Mouse (Mus musculus): ENCODE data around the gene Cpe.
A peak's percentile ranks its signal among the peaks of the same experiment; 100 is the strongest.

Cpe gene

DNA sequence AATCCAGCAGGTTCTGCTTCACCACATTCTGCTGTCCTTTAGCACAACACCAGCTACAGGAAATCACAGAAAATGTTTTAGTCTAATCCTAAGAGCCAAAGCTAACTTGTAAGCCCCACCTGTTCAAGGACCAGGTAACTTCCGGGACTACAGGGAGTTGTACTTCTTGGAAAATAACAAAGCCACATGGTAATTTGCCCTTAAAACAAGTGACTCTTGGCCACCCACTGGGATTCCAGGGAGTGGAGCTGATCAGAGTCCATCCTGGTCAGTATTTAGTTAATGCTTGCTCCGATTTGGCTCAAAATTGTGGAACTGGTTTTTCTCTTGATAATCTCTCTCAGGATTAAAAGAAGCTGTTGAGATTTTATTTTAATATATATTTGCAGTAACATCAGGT lies 61.1 kb downstream of the Cpe start:
- DNase-seq, result no peak

- peak in 1 of 2 experiments; percentile 49 for DNase-seq
Observed at GRCm38 (mm10) chr8:64629034-64629760, 63.7 kb downstream of the Cpe start.

GRCm38 (mm10) chr8:64628039-64628438 lies 64.8 kb downstream of the Cpe start:
- DNase-seq, result no peak

DNA sequence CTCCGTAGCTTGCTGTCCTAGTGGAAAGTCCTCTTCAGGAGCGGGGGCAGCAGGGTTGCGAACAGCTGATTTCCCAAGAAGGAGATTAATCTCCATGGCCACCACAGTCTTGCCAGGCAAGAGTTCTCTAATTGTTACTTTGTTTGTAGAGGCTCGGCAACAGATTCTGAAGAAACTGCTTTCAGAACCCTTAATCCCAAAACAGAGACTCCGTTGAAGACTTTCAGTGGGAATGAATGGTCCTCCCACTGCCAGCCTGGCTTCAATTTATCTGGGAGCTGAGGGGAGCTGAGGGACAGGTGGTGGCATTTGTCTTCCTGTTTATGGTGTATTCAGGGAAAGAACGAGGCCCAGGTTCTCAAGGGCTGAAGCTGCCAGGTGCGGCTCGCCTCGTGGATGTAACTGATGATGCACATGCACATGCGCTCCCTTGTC lies 68.2 kb downstream of the Cpe start:
- DNase-seq, result peak; percentile 58 to 65

DNA sequence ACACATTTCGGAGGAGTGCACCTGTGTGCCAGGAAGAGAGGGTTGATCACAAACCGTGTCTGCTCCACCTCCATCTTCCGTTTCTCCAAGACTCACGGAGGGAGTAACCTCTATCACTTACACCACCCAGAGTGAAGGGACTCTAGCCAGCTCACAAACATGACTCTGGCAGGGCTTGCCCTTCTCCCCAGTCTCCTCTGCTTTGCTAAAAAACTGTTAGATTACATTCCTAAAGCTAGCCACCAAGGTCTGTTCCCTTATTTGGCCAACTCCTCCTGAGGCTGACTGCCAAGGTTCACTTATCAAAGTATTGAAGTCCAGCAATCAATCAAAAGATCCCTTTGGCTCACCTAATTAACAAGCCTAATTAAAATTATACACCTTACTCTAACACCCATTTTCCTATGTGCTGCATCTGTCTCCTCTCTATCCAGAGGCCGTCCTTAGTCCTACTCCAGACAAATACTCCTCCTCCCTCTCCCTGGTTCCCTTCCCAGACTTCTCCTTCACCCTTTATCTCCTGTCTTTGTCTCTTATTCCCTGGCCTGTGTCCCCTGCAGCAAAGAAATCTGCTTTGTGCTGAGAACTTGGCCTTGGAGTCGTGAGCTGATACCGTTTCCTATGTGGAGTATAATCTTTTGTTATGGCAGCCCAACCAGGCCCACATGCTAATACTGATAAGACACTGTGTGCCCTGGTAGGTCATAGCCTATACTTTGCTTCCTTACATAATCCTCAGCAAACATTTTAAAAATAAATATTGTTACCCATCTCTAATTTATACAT lies 72.3 kb downstream of the Cpe start:
- peak in 1 of 2 experiments; percentile 15 for DNase-seq

GRCm38 (mm10) chr8:64619661-64620060 lies 73.2 kb downstream of the Cpe start:
- peak in 1 of 2 experiments; percentile 13 for DNase-seq

- peak; percentile 67 to 80 for DNase-seq
Observed at GRCm38 (mm10) chr8:64618618-64619017, 74.2 kb downstream of the Cpe start.

DNA sequence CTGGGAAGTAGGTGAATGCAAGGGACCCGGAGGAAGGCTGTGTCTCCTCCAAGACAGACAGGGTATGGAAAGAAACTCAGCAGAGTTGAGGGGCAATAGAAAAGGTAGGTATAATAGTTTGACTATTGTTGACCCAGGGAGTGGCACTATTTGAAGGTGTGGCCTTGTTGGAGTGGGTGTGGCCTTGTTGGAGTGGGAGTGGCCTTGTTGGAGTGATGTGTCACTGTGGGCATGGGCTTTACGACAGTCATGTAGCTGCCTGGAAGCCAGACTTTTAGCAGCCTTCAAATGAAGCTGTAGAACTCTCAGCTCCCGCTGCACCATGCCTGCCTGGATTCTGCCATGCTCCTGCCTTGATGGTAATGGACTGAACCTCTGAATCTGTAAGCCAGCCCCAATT lies 76.3 kb downstream of the Cpe start:
- no peak for DNase-seq

GRCm38 (mm10) chr8:64615459-64615858 lies 77.4 kb downstream of the Cpe start:
- DNase-seq, result no peak

DNA sequence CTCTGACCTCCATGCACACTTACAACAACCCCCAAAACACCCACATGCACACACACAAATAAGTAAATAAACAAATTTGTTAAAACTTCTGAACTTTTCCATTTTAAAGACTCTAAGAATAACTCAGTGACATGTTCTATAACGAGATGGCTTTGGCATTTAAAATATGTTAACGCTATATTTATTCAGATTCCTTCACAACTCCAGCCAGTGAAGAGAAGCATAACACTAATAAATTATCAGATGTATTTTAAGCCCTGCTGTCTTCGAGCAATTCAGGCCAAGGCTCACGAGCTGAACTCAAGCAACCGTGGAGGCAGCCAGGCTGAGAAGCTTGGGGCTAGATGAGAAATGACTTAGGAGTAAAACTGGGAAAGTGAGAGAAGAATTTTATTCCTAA lies 79.2 kb downstream of the Cpe start:
- DNase-seq, result no peak

- DNase-seq, result no peak
Observed at GRCm38 (mm10) chr8:64611210-64611974, 81.5 kb downstream of the Cpe start.

GRCm38 (mm10) chr8:64608931-64609330 lies 83.9 kb downstream of the Cpe start:
- no peak for DNase-seq

- no peak for DNase-seq
Observed at GRCm38 (mm10) chr8:64606015-64606414, 86.8 kb downstream of the Cpe start.

DNA sequence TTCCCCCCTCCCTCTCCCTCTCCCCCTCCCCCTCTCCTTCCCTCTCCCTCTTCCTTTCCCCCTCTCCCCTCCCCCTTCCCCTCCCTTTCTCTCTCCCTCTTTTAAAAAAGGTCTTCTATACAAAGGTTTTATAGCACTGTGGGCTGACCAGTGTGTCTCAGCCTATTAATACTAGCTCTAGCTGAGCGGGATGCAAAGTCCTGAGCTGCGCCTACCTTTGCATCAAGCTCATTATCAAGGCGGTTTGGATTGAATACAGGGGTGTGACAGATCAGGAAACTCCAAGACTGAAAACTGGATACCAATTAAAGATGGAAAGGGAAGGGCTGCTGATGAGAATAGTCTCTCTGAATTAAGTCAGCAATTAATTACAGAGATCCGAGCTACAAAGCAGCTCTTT lies 94.6 kb downstream of the Cpe start:
- DNase-seq, result no peak

GRCm38 (mm10) chr8:64597042-64597970 lies 95.5 kb downstream of the Cpe start:
- peak; percentile 76 to 83 for DNase-seq

DNA sequence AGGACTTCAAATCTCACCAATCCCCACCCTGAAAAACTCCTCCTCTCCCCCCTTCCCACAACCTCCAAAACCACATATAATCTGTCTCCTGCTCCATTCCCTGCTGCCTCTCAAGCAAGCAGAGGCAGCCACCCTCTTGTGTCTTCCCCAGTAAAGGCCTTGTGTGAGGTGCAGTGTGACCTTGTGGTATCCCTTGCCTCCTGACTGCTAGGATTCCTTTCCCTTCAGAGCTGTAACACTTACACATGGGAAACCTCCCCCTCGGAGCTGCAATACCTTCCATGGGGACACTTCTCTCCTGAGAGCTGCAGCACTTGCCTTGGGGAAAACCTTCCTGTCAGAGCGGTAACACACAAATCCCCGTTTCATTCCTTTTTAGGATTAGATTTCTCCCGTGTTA lies 96.5 kb downstream of the Cpe start:
- DNase-seq, result no peak

- DNase-seq, result no peak
Observed at GRCm38 (mm10) chr8:64590456-64590855, 102.4 kb downstream of the Cpe start.

DNA sequence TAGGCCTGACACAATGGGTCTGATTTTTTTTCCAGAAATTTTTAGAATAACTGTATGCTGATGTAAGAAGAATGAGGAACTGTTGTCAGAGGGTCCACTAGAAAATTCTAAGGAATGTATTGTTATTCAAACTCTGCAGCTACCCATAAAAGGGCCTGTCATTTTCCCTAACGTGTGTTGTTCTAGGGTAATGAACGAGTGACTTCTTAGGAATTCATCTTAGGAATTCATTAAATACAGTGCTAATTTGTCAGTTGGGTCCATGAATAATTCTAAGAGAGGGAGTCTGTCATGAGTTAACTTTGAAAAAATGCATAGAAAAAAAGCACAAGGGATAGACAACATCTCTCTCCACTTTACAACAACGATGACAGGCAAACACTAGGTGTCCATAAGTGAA lies 110.0 kb downstream of the Cpe start:
- no peak for DNase-seq

DNA sequence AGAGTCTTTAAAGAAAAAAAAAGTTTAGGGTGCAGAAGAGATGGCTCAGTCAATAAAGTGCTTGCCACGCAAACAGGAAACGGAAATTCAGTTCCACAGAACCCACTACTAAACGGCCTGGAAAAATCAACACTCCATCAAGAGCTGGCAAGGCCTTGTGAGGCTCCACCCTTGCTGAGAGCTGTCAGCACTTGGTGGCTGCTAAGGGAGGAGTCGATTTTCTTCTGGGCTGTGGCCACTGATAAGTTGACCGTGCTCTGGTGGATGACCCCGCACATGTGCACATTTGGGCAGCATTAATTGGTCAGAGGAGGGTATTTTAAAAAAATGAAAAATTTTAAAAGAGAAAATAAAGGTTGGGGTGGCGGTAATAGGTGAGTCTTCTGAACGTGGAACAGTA lies 114.6 kb downstream of the Cpe start:
- DNase-seq, result no peak

DNA sequence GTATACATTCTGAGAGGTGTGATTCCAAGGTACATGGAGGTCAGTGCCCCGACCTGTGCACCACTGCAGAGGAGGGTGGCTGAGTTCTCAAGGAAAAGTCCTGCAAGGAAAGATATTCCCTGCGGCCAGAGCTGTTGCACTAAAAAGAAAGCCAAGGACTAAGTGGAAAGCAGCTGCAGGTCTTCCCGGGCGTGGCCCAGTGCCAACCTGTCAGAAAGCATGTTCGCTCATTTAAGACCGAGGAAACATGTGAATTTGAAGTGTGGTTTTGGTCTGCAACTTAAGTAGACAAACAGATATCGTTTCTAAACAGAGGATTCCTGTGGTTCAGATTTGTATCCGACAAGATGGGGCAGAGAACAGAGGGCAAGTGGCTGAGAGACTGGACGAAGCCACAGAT lies 117.9 kb downstream of the Cpe start:
- no peak for DNase-seq

GRCm38 (mm10) chr8:64548054-64548850 lies 144.6 kb downstream of the Cpe start:
- peak; percentile 31 to 52 for DNase-seq

DNA sequence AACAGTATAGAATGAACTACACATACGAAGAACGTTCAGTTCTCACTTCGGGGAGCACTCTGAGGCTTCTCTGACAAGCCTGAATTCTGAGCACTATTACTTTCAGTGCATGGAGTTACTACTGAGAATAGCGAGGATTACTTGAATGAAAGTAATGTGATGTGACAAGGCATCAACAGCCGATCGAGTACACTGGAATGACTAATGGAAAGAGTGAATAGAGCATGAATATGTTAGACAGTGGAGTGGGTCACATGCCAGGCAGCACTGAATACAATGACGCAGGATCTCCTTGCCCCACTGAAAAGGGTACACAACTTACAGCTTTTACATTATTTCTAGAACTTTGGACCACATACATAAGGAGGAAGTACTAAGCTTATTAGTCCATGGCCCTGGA lies 149.4 kb downstream of the Cpe start:
- DNase-seq, result no peak

All from cerebellum, adult 18-20 months (tissue).